Mouse (Mus musculus) T-helper 2 cell (primary cell): ENCODE data around the gene Slc25a13.

ENCODE experiments used
- in situ Hi-C: fragments of 300-600 bp; cut with MboI, MseI; formaldehyde crosslinking; loops from one replicate; pipeline ENCODE4 v1.15.1; 2025; ENCODE audit warnings: high pct_unique_total_duplicates

The Slc25a13 gene

DNA sequence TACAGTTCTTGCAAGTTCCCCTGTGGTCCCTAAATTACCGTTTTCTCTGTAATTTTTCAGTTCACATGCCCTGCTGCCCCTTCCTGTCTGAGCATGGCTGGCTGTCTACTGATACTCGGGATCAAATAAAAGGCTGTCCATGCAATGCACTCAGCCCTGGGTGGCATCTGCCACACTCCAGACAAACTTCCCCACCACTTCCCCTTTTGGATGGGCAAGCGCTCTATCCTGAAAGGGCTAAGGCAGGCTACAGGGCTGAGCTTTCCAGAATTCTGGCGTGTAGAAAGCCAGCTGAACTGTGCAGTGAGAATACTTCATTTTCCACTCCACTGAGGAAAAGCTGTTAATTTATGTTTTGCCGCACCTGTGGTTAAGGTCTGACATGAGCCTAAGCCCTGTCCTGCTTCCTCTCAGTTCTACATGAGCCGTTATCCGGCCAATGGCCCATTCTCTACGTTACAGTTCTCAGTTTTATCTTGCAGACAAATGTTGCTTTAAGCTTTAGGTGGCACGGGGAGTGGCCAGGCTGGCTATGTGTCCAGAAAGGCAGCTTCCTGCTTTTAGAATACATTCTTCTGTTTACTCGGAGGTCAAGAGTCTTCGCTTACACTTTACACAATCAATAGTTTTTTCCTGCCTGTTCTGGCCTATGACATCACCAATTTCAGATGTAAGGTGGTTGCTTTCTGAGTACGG, 170.1 kb downstream of the Slc25a13 start:
- in situ Hi-C loops = no loop called here

DNA sequence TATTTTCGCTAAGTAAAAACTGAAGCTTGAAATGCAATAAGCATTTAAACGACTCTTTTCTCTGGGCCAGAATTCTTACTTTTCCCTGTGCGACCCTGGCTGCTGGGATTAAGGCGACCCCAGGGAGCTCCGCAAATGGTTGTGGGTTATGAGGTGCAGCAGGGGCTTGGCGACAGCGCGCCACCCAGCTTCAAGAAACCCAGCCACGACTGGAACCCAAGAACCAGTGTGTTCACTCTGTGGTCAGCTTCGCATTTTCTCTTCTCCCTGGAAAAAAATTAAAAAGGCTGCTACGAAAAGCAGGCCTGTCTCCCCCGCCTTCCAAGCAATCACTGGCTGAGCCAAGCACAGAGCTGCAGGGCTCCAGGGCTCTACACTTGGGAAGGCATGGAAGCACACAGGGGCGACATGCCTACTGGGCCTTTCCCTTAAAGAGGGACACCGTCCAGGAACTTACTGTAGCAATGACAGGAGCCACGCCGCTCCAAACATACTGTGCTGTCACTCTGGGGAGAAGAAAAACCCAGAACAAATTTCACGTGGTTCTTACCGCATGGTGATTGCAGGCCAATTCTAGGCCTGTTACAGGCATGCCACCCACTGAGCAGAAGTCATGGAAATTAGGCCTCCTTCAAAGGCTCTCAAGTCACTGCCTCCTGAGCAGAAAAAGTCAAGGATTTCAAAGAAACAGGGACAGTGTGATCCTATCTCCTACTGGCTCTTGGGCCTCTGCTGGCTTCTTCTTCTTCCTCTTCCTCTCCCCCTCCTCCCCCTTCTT, 178.0 kb downstream of the Slc25a13 start:
- in situ Hi-C loops = no loop called here

DNA sequence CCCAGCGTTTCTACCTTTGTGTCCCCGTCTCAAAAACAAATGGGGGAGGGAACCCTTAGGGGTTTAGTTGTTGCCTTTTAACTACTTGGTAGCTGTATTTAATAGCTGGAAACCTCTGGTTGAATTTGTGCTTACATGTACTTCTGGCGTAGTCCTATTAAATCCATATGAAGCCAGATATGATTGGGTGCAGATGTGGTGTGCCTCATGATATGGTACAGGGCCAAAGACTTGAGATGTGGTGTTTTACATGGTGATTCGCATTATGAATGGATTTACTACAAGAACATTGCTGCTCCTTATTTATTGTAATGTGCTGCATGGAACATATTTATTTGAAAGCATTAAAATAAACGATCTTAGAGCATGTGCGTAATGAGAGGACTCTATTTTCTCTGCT, 189.3 kb downstream of the Slc25a13 start:
- in situ Hi-C loops = no loop called here

DNA sequence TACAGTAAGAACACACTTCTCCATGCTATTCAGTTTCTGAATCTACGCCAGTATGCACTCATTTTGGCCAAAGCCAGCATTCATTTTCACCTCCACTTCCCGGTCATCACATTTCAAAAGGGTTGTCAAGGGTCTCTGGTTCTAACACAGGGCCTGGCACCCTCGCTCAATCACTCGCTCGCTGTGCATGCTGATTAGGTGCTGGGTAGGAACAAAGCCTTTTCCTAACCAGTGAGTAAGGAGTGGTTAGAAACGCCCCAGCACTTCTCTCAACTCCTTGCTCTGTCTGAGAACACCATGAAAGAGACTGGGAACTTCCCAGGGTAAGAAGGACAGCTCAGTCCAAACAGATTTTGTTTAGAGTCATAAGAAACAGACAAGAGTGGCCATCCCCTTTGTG, 193.0 kb downstream of the Slc25a13 start:
- in situ Hi-C loops = no loop called here

DNA sequence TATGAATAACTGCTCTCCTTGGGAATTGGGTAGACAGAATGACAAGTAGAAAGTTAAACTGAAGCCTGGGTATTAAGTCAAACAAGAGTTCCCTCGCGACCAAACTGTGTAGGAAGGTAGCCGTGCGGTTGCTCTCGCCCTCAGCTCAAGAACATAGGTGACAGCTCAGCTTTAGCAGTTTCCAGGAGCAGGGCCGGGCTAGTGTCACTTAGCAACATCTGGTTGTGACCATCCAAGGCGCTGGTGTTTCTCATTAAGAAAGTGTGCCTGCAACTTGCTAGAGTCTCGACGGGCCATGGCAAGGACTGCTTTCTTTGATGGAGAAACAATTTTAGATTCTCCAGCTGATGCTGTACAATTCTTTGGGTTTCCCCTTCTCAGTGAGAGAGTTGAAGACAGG, 200.0 kb downstream of the Slc25a13 start:
- in situ Hi-C loops = no loop called here

DNA sequence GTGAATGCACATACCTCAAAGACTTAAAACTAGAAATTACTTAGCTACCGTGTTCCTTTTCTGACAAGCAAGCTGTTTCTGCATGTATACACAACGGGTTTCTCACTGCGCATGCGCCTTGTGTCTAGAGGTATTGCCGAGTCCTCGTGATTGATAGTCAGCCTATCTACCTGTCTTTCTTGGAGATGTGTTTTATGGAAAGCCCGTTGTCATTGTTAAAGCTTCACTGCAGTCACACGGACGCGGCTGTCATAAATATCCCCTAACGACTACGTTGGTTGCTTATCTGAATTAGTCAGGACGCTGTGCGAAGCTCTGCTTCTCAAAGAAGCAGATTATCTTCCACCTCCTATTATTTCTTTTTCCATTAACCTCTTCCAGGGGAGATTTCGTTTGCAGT, 201.4 kb downstream of the Slc25a13 start:
- in situ Hi-C loops = no loop called here

DNA sequence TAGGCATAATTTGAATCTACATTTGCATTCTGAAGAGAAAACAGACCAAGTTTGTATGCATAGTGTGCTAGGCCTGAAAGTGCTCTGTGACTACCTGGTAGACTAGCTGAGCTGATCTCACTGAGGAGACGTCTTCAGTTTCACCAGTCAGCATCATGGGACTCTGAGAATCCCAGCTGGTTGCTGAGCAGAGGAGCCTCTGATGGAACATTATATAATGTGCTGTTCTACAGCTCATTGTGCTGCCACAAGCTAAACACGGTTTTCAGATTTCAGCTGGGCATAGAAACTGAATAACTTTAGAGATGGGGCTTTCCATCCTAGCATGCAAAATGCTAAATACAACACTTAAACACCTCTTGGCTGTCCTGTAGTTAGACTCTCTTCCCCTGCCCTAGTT, 205.6 kb downstream of the Slc25a13 start:
- in situ Hi-C loops = no loop called here

DNA sequence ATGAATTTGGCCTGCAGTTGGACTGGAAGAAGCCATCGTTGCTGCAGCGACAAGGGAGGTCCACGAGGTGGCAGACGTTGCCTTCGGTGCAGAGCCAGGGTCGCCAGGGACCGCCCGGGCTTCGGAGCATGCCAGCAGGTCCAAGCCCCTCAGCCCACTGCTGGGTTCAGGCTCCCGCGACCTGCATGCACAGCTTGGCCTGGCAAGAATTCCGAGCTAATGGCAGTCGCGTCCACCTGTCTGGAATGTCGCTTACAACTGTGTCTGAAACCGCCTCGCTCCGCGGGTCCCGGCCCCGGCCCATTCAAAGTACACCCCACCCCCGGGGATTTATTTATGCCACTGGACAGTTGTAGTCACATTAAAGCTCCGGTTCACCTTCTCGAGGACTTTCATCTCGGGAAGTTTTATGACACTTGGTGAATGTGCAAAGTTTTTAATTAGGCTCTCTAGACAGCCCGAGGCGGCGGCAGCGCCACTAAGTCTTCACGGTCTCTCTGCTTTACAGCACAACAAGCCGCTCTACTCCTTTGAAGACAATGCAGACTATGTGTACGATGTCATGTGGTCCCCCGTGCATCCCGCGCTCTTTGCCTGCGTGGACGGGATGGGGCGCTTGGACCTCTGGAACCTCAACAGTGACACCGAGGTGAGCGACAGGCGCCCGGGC, 211.1 kb downstream of the Slc25a13 start:
- in situ Hi-C loops = no loop called here

DNA sequence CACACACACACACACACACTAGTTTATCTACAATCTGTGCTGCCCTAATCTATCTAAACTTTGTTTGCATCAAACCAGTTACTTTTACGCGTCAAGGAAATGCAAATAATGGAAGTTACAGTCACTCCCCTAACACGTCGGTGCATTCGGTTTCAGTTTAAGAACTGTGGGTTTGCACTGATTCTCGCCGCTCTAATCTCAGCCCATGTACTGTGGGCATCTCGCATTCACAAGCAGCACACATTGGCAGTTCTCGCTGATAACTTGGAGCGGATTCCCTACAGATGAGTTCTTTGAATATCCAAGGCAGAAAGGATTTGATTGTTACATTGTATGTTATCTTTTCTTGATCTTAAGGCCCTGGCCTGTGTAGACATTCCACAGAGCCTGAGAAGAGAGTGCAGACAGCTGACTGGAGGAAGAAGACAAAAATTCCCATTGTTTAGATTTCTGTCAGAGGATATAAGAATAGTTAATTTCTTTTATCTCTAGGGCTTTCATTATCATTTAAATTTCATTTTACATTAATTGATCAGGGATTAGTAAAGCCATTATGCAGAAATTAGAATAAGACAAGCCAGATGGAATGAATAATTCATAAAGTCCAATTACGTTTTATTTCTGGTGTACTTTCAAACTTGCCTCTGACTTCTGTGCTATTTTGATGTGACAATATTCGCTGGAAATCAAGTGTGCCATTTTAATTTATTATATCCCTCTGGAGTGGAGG, 212.1 kb downstream of the Slc25a13 start:
- in situ Hi-C loops = no loop called here

DNA sequence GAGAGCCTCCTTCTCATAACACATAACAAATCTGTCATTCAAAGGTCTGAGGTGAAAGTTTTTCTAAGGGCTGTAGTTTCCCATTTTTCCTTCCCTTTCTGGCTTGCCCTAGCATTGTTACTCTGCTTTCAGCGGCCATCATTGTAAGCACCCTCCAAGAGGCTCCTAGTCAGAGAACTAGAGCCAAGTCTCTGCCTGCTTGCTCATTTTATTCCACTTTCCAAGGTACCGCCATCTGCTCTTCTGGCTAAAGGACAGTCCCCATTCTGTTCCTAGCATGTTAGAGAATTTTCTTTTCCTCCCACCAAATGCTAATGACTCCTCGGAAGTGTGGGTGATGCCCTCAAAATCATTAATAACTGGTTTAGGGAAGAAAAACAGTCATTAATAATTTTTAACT, 214.9 kb downstream of the Slc25a13 start:
- in situ Hi-C loops = no loop called here

DNA sequence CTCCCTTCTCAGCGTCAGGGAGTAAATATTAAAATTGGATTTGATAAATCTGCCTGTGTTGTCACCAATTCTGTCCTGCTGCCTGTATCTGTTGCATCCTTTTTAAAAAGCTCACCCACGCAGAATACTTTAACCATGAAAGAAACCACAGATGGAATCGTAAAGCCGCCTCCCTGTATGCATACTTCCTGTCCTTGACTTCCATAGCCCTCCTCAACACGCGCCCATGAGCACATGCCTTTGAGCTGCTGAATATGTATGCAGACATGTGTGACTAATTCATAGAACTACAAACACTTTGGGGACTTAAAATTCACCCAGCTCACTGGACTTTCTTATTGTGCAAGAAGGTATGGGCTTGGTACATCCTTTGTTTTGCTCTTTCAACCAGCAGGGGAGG, 219.4 kb downstream of the Slc25a13 start:
- in situ Hi-C loops = no loop called here

DNA sequence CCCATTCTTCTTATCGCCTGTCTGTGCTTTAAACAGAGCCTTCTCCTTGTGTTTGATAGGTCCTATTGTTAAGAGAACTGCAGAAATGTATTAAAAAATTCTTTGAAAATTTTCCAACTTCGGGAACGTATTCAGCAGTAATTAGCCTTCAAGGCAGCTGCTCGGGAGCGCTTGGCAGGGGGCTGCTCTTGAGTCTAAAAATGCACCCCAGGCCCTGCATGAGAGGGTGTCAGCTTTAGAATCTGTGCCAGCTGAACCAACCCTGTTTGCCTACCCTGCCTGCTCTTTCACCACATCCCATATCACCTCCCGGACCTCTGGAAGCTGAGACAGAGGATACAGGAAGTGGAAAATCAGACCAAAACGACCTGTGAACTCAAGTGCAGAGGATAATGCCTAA, 223.9 kb downstream of the Slc25a13 start:
- in situ Hi-C loops = no loop called here

DNA sequence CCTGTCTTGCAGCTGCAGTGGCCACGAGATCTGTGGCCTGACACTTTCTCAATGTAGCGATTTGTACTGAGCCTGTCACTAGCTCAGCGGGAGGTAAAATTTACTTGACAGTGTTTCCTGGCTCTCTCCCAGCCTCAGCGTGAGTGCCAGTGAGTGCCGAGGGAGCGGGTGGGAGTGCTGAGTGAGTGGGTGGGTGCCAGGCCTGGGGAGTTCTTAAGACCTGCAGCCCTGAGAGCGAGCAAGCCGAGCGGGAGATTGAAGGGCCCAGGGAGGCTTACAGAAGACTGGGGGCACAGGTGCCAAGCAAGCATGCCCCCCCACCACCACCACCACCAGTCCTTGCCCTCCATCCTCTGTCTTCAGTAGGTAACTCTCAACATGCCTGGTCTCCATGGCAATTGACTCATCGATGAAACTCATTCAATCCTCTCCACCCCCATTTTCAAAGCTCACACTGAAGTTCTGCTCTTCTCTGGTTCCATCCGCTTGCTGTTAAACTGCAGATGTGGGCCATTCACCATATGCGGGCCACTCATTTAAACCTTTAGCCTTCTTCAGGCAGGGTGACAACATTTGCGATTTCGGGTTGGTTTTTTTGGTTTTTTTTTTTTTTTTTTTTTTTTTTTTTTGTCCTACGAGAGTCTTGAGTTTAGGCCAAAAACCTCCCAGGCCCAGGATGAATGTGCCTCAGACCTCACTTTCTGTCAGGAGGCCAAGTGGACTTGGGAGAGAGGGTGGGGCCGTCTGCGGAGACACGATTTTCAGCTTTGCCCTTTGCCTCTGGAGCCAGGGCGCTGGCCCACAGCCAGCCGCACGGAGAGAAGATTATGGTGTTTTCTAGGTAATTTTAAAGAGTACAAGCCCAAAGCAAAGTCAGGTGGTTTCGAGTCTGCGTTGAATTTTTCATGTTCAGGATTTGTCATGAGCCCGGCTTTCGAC, 224.9 kb downstream of the Slc25a13 start:
- in situ Hi-C loops = no loop called here

DNA sequence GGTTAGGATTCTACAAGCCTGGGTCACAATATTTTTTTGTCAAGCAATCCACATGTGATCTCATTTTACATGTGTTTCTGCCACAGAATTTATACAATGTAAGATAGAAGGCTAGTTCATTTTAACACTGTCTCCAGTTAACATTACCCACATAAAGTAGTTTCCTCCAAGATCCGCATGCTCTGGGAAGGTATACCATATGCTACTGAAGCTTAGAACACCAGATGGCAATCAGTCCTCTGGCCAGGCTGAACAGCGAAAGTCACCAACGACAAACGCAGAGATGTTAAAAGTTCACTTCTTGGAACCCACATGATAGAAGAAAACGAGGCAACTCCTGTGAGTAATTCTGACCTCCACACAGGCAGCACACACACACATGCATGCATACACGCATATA, 225.7 kb downstream of the Slc25a13 start:
- in situ Hi-C loops = no loop called here
